In the genomic region with DNA sequence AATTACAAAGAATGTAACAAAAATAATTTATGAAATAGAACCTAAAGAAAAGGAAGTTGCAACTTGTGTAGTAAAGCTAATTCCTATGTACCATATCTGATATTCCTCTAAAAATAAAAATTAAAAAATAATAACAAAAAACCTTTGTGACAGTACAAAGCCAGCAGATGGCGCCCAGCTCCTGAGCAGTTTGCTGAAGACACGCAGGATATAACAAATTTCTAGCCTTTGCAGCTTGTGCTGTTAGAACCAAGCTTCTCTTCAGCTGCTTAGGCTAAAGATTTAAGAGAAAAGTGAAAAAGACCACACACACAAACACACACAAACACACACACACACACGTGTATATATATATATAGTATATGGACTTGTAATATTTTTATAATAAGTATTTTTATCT, we compare ENCODE assay signal across 8 mouse cellular contexts.
DNase-seq lines count a peak whose midpoint lies in the region; ATAC-seq and TF ChIP-seq lines count a peak whose summit lies in the region.

No protein-coding gene starts in this region.

- TF ChIP-seq CTCF in kidney, adult 2 months (conservative IDR thresholded peaks at IDR 0.05; ENCODE audit: insufficient read depth, insufficient read length, low read depth, low read length), result 0 out of 2 replicates have a peak, but pooled peaks have one; percentile 25
- peak in 2 of 3 experiments; percentile 28 to 45; a peak in 3 of 6 replicates for TF ChIP-seq CTCF in MEL (IDR thresholded peaks at IDR 0.05 in 2 of 3, conservative IDR thresholded peaks at IDR 0.05 in 1 of 3; ENCODE audit: control insufficient read depth in 1 of 3, insufficient read depth in 1 of 3, low read depth in 2 of 3, low read length in 3 of 3, poor library complexity in 1 of 3, severe bottlenecking in 1 of 3)

- TF ChIP-seq RAD21 in MEL (IDR thresholded peaks at IDR 0.05; ENCODE audit: low read depth, low read length), result peak; percentile 31

- no peak overlapping the region for H3K9ac ChIP-seq in kidney, embryonic 16.5 days (replicated peaks; ENCODE audit: low read length)
- H3K9ac ChIP-seq in MEL (ENCODE audit: control insufficient read depth, low read depth, low read length, poor library complexity, severe bottlenecking), result no peak overlapping the region

- H3K4me1 ChIP-seq in kidney, adult 2 months (ENCODE audit: control insufficient read depth, insufficient read depth, low read length), result no peaks in the 10 kb centered on the region
- H3K4me1 ChIP-seq in kidney, embryonic 16.5 days (ENCODE audit: insufficient read depth, low read length), result no peaks in the 10 kb centered on the region
- no peaks in the 10 kb centered on the region for H3K4me1 ChIP-seq in MEL (ENCODE audit: control insufficient read depth in 1 of 2, insufficient read depth in 2 of 2, low read length in 2 of 2)

- H3K36me3 ChIP-seq in kidney, adult 2 months (ENCODE audit: control insufficient read depth, insufficient read depth, low read length), result no peaks in the 10 kb centered on the region
- no peaks in the 10 kb centered on the region for H3K36me3 ChIP-seq in kidney, embryonic 16.5 days (ENCODE audit: insufficient read depth, low read length)
- H3K36me3 ChIP-seq in MEL (ENCODE audit: control insufficient read depth in 1 of 2, insufficient read depth in 2 of 2, low read length in 2 of 2), result no peaks in the 10 kb centered on the region

- DNase-seq in kidney, adult 2 months, result peak; percentile 2
- peak; percentile 9 for DNase-seq in MEL (ENCODE audit: low read depth, low spot score)
- peak; percentile 70 for DNase-seq in embryo, embryonic 11 days
- DNase-seq in layer of hippocampus, adult 9-10 months (ENCODE audit: low spot score), result peak; percentile 25
- DNase-seq in right cerebral cortex, adult 2 months (ENCODE audit: low spot score in 2 of 2), result peak; percentile 60 to 64
- DNase-seq in urinary bladder, adult 18-20 months (ENCODE audit: low spot score in 2 of 2), result no peak
- DNase-seq in spleen, postnatal 14 days (ENCODE audit: low spot score in 2 of 2), result no peak

- no peak for ATAC-seq in kidney, embryonic 16.5 days (ENCODE audit: low FRiP score, low TSS enrichment)

- TF ChIP-seq POLR2A in kidney, adult 2 months (IDR thresholded peaks at IDR 0.05; ENCODE audit: low read depth, low read length), result no peak
- TF ChIP-seq POLR2A in MEL (IDR thresholded peaks at IDR 0.05; ENCODE audit: control insufficient read depth in 1 of 2, insufficient read depth in 1 of 2, low read depth in 1 of 2, low read length in 2 of 2, poor library complexity in 1 of 2), result no peak

- 13% methylated on average over 3 of the region's 3 CpGs for WGBS in kidney, adult 2 months
- WGBS in kidney, embryonic 16.5 days, result 13% methylated on average over 3 of the region's 3 CpGs

- H3K27ac ChIP-seq in kidney, adult 2 months (ENCODE audit: insufficient read depth, low read depth, low read length), result no peak overlapping the region
- no peak overlapping the region for H3K27ac ChIP-seq in kidney, embryonic 16.5 days (ENCODE audit: low read length)
- no peak overlapping the region for H3K27ac ChIP-seq in MEL (ENCODE audit: control insufficient read depth, low read depth, low read length)

- no peak overlapping the region for H3K4me3 ChIP-seq in kidney, adult 2 months (ENCODE audit: insufficient read depth, low read depth, low read length)
- H3K4me3 ChIP-seq in kidney, embryonic 16.5 days (ENCODE audit: low read length), result no peak overlapping the region
- H3K4me3 ChIP-seq in MEL (ENCODE audit: control insufficient read depth in 1 of 2, insufficient read depth in 1 of 2, low read depth in 2 of 2, low read length in 2 of 2), result no peak overlapping the region

- no peaks in the 10 kb centered on the region for H3K79me2 ChIP-seq in MEL (ENCODE audit: control insufficient read depth, insufficient read depth, low read length, poor library complexity)

- no peaks in the 10 kb centered on the region for H3K9me3 ChIP-seq in kidney, embryonic 16.5 days (ENCODE audit: low read length)
- no peaks in the 10 kb centered on the region for H3K9me3 ChIP-seq in MEL (replicated peaks; ENCODE audit: insufficient read depth, low read length)

- H3K27me3 ChIP-seq in kidney, adult 2 months (replicated peaks; ENCODE audit: control insufficient read depth, insufficient read depth, low read length), result no peaks in the 10 kb centered on the region
- no peaks in the 10 kb centered on the region for H3K27me3 ChIP-seq in kidney, embryonic 16.5 days (ENCODE audit: insufficient read depth, low read length)
- no peaks in the 10 kb centered on the region for H3K27me3 ChIP-seq in MEL (ENCODE audit: control insufficient read depth in 1 of 2, insufficient read depth in 2 of 2, low read length in 2 of 2)

- H3K4me2 ChIP-seq in kidney, embryonic 16.5 days (replicated peaks; ENCODE audit: low read depth, low read length), result no peak overlapping the region

- no peak for TF ChIP-seq EP300 in MEL (IDR thresholded peaks at IDR 0.05; ENCODE audit: low read depth in 1 of 2, low read length in 2 of 2)

TF ChIP-seq in MEL, 35 proteins besides CTCF, POLR2A, EP300 and RAD21:
- TF ChIP-seq JUND (IDR thresholded peaks at IDR 0.05; ENCODE audit: low read depth, low read length), result no peak
- no peak for TF ChIP-seq MXI1 (IDR thresholded peaks at IDR 0.05; ENCODE audit: low read depth, low read length)
- no peak for TF ChIP-seq E2F4 (IDR thresholded peaks at IDR 0.05; ENCODE audit: borderline replicate concordance, low read depth, low read length)
- peak; percentile 38 for TF ChIP-seq SMC3 (IDR thresholded peaks at IDR 0.05; ENCODE audit: low read depth, low read length)
- TF ChIP-seq MAX (IDR thresholded peaks at IDR 0.05; ENCODE audit: low read length), result no peak

Comparison
In these comparisons a context has a peak if more than half of its experiments do, and no peak if none do; other contexts are left out.
1. DNase-seq: peak in kidney, adult 2 months (single experiment), MEL (single experiment), embryo, embryonic 11 days (single experiment), layer of hippocampus, adult 9-10 months (single experiment) and right cerebral cortex, adult 2 months (2 of 2); none in urinary bladder, adult 18-20 months (0 of 2) and spleen, postnatal 14 days (0 of 2).